Mouse (Mus musculus) cortical plate, adult 2 months (tissue): ENCODE data around the gene Sval2.

Experiments used
- CTCF ChIP-seq: fragments of 200-500 bp; IDR thresholded peaks from 2 replicates; pipeline ENCODE4 v1.5.1; 2011; ENCODE audit warnings: mild to moderate bottlenecking, control low read depth, low read length; ENCODE audit not compliant: insufficient read depth; ENCODE audit errors: extremely low read depth
- POLR2A ChIP-seq: fragments of 200-500 bp; IDR thresholded peaks from 2 replicates; pipeline ENCODE4 v1.6.1; 2011; ENCODE audit warnings: mild to moderate bottlenecking, low read length, control low read depth; ENCODE audit not compliant: insufficient read depth; ENCODE audit errors: extremely low read depth

GRCm38 (mm10) chr6:41829516-41829915, 23.3 kb upstream of the Sval2 start:
- TF ChIP-seq CTCF (no peak), POLR2A (no peak)
